Mouse (Mus musculus): ENCODE measurements around the gene Plekho2. TPM values are rescaled to one million over a fixed set of nuclear protein-coding genes. Genes with fewer than 3 reads are reported as not detected.

The Plekho2 gene
- 53.8 TPM for polyA plus RNA-seq (2017; shearing (Covaris generic))

GRCm38 (mm10) chr9:65579781-65580371 is at the start of gene Plekho2:
Gene Plekho2, minus strand, starts transcription at chr9:65580040.

GRCm38 (mm10) chr9:65629025-65629766 is 49.4 kb upstream of the Plekho2 start, which contains the start of gene Rbpms2:
Gene Rbpms2, plus strand, starts transcription at chr9:65629648.

GRCm38 (mm10) chr9:65586406-65587269 is 6.8 kb upstream of the Plekho2 start, which contains the start of gene Pif1:
Gene Pif1, plus strand, starts transcription at chr9:65587160.

DNA sequence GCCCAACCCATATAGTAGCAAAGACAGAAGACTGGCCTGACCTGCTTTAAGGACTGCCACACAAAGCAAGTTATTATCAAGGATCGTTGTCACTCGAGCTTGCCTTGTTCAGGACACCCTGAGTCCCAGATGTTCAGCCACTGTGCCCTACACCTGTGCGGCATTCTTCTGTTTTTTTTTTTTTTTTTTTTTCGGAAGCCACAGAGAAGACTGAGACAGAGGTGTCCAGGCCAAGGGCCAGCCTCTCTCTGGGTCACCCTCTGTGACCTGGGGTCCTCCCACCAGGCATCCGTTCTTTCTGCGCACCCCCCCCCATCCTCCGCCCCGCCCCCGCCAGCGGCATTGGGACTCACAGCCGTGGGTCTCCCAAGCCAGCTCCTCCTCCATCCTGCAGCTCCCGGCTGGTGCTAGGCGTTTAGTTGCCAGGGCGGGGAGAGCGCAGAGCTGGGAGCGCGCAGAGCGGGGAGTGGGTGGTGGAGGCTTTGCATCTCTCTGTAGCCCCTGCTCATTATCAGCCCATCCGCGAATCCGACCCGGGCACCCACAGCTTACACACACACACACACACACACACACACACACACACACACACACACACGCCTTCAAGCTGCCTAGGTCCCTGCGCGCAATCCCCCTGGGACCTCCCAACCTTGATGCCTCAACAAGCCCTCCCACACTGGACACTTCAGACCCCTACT is 59.9 kb downstream of the Plekho2 start, which contains the start of gene Ankdd1a:
Gene Ankdd1a (minus strand): TSS at position 387 of the 698 bp plus-strand sequence.

Other genes with a start within 250 kb of the Plekho2 start
- 32.8 TPM for gene Pdcd7, start 233.9 kb downstream of the Plekho2 start, polyA plus RNA-seq (2017; shearing (Covaris generic))
- gene Ubap1l, start 219.0 kb downstream of the Plekho2 start, polyA plus RNA-seq (2017; shearing (Covaris generic)) = 0.17 TPM
- gene Kbtbd13, start 188.4 kb downstream of the Plekho2 start, polyA plus RNA-seq (2017; shearing (Covaris generic)) = not detected
- not detected for gene Rasl12, start 181.5 kb downstream of the Plekho2 start, polyA plus RNA-seq (2017; shearing (Covaris generic))
- gene Slc51b, start 157.1 kb downstream of the Plekho2 start, polyA plus RNA-seq (2017; shearing (Covaris generic)) = not detected
- gene Mtfmt, start 144.3 kb downstream of the Plekho2 start, polyA plus RNA-seq (2017; shearing (Covaris generic)) = 36.4 TPM
- gene Spg21, start 119.1 kb downstream of the Plekho2 start, polyA plus RNA-seq (2017; shearing (Covaris generic)) = 135 TPM
- not detected for gene Ankdd1a, start 59.8 kb downstream of the Plekho2 start, polyA plus RNA-seq (2017; shearing (Covaris generic))
- 0.44 TPM for gene Pif1, start 7.1 kb upstream of the Plekho2 start, polyA plus RNA-seq (2017; shearing (Covaris generic))
- 0.60 TPM for gene Rbpms2, start 49.6 kb upstream of the Plekho2 start, polyA plus RNA-seq (2017; shearing (Covaris generic))
- 102 TPM for gene Oaz2, start 88.0 kb upstream of the Plekho2 start, polyA plus RNA-seq (2017; shearing (Covaris generic))
- 6.0 TPM for gene Zfp609, start 247.5 kb upstream of the Plekho2 start, polyA plus RNA-seq (2017; shearing (Covaris generic))

Measured in CD4-positive, CD25-positive, alpha-beta regulatory T cell (primary cell).